Mouse (Mus musculus) kidney, adult 11 months (tissue): ENCODE results near the gene Smco3.
"Not testable (repeated sequence)": the region's sequence is repeated elsewhere in the genome, so short reads cannot be mapped to it uniquely, and the experiment has no call there.

Experiments used
- DNase-seq: peaks from one replicate; pipeline ENCODE4 v3.0.0; 2022

Smco3 gene

DNA sequence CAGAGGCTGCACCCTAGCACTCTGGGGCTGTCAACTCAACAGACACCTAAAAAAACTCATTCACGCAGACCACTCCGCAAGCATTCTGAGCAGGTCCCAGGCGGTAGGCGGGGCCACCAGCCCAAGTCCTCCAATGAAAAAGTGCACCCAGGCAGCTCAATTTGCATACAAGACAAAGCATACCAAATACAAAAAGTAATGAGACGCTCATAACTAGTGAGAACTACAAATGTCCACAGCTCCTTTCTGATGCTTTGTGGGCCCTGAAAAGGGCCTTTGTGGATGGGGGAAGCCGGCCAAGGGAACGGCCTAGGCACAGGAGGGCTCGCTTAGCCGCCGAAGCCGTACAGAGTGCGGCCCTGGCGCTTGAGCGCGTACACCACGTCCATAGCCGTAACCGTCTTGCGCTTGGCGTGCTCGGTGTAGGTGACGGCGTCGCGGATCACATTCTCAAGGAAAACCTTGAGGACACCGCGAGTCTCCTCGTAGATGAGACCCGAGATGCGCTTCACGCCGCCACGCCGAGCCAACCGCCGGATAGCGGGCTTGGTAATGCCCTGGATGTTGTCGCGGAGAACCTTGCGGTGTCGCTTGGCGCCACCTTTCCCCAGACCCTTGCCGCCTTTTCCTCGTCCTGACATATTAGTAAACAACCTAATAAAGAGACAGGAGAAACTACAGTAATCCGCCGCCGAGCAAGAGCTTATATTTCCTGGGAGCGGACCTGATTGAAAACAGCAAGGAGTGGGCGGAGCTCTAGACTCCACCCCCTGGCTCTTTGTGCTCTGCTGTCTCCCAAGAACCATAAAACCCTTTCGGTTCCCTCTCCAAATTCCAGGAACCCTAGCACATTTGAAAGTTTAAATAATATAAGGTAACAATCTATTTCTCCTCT, 31.3 kb downstream of the Smco3 start, which contains the start of gene Hist4h4:
Gene Hist4h4 (minus strand): TSS at position 677 of the 895 bp plus-strand sequence.
- DNase-seq: peak; percentile 93

DNA sequence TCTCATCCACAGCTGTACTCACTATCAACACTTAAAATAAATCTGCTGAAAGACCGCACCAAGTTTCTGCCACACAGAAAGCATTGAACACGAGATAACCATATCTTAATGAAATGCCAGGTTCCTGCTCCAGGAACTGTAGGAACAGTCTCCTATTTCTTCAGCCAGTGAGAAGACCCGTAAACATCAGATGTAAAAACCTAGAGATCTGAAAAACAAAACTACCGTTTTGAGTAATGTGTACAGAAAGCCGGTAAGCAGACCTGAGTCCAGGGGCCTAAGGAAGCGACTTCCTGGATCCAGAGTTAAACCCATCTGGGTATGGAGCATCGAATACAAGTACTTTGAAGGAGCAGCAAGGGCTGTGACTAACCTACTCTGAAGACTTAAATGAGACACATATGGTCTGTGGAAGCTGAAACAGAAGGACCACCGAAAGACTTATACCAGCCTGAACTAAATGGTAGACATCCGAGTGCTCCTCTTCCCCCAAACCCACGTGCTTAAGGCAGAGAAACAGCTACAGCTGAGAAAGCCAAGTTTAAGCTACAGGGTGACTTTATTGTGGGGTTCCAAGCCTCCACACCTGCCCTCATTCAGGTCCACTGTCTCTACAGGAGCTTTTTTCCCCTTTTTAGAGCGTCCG, 32.0 kb downstream of the Smco3 start:
- DNase-seq: no peak

- no peak for DNase-seq
These were observed 34.0 kb downstream of the Smco3 start for GRCm38 (mm10) chr6:136801274-136801673.

- no peak for DNase-seq
These were observed 34.5 kb downstream of the Smco3 start for GRCm38 (mm10) chr6:136800710-136801109.

GRCm38 (mm10) chr6:136797874-136798693, 37.2 kb downstream of the Smco3 start:
- not testable (repeated sequence) for DNase-seq

DNA sequence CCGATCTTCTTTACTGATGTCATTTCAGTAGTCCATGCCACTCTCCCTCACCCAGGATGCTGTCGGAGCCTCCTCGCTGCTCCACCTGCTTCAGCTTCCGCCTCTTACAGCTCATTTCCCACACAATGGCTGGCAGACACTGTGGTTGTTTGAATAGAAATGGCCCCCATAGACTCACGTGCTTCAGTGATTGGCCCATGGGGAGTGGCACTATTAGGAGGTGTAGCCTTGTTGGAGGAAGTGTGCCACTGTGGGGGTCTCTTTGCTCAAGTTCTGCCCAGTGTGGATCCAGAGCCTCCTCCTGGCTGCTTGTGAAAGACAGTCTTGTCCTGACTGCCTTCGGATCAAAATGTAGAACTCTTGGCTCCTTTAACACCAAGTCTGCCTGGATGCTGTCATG, 39.4 kb downstream of the Smco3 start:
- DNase-seq: no peak

- no peak for DNase-seq
These were observed 40.1 kb downstream of the Smco3 start for GRCm38 (mm10) chr6:136795110-136795509.

GRCm38 (mm10) chr6:136793831-136794525, 41.3 kb downstream of the Smco3 start:
- DNase-seq: no peak

GRCm38 (mm10) chr6:136792884-136793758, 42.1 kb downstream of the Smco3 start:
- no peak for DNase-seq

DNA sequence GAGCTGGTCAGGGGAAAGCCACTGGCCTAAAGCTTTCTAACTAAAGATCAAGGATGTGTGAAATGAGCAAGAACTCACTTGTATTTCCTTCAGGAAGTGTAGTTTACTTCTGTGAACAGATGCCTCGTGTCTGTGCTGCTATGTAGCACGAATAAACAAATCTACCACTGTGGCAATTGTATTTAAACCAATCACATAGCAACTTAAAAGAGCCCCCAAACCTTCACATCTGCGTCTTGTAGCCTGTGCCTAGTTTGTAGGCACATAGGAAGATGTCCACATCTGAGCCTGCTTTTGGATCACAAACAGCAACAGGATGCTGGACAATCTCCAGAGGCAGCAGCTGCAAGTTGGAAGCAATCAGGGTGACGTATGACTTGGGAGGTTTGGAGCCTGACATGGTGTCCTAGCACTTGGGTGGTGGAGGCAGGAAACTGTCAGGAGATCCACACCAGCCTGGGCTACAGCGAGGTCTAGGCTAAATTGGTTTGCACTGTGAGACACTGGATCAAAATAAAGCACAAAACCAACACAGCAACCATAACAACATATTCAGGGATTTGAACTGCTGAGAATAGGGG, 45.8 kb downstream of the Smco3 start:
- peak; percentile 41 for DNase-seq

GRCm38 (mm10) chr6:136782761-136783160, 52.5 kb downstream of the Smco3 start:
- DNase-seq: no peak

DNA sequence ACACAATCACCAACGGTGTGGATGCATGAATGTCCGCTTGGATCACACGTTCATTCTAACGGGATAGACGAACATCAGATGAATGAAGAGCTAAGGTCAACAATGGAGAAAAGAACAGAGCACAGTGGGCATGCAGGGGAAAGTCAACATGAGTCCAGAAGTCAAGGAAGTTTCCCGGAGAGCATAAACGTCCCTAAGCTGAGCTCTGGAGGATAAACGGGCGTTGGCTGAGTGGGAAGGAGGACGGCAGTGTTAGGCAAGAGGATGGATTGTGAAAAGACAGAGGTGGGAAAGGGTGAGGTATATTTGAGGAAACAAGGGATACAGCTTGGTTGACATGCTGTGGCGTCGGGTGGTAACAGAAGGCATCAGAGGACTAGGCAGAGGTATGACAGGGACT, 53.1 kb downstream of the Smco3 start:
- DNase-seq: no peak

- no peak for DNase-seq
These were observed 53.8 kb downstream of the Smco3 start, which contains the start of gene Gucy2c for GRCm38 (mm10) chr6:136781377-136781986. TSS of gene Gucy2c (minus strand) at chr6:136781765.
